Mouse (Mus musculus): ENCODE measurements around the gene Uso1. TPM values are rescaled to one million over a fixed set of nuclear protein-coding genes. Genes with fewer than 3 reads are reported as not detected.

Gene Uso1
- polyA plus RNA-seq, 1 experiment from 2014 or later, result 50.1 TPM

- ATAC-seq (ENCODE audit: insufficient number of reproducible peaks, insufficient read depth, low FRiP score, low TSS enrichment, low read depth), result no peak
- Histone ChIP-seq H3K9me3 (no peaks in the 10 kb centered on the region), H3K4me1 (replicated peaks) (no peaks in the 10 kb centered on the region), H3K9ac (replicated peaks) (no peak overlapping the region), H3K4me2 (no peak overlapping the region), H3K27me3 (no peaks in the 10 kb centered on the region), H3K4me3 (replicated peaks) (no peak overlapping the region), H3K36me3 (no peaks in the 10 kb centered on the region), H3K27ac (no peak overlapping the region)
- WGBS, result 92% methylated on average over 9 of the region's 9 CpGs
These were observed 107.7 kb downstream of the Uso1 start for GRCm38 (mm10) chr5:92245483-92245882.

GRCm38 (mm10) chr5:92248614-92249013, 110.9 kb downstream of the Uso1 start:
- H3K9me3 ChIP-seq, result no peaks in the 10 kb centered on the region
- H3K9ac ChIP-seq (replicated peaks), result no peak overlapping the region
- H3K4me2 ChIP-seq, result no peak overlapping the region
- no peak overlapping the region for H3K27ac ChIP-seq
- H3K4me3 ChIP-seq (replicated peaks), result no peak overlapping the region
- H3K36me3 ChIP-seq, result no peaks in the 10 kb centered on the region
- no peak for ATAC-seq (ENCODE audit: insufficient number of reproducible peaks, insufficient read depth, low FRiP score, low TSS enrichment, low read depth)
- no peaks in the 10 kb centered on the region for H3K27me3 ChIP-seq
- WGBS, result 80% methylated on average over 11 of the region's 11 CpGs
- H3K4me1 ChIP-seq (replicated peaks), result no peaks in the 10 kb centered on the region

DNA sequence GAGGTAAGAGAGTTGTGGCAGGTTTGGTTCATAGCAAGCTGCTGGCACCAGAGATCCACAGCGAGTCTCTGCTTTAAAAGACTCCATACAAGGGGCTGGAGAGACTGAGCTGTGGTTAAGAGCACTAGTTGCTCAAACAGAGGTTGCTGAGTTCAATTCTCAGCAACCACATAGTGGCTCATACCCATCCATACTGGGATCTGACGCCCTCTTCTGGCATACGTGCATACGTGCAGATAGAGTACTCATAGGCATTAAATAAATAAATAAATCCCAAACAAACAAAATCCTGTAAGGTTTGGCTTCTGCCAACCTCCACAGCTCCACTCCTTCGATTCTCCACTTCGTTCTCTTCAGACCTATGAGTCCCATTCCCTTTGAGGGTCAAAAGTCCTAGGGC, 114.3 kb downstream of the Uso1 start:
- Histone ChIP-seq H3K9me3 (no peaks in the 10 kb centered on the region), H3K4me1 (replicated peaks) (peaks cover 10% of the 10 kb centered on the region; the same call in 1 of the 2 replicates), H3K27ac (no peak overlapping the region), H3K36me3 (no peaks in the 10 kb centered on the region), H3K4me3 (replicated peaks) (no peak overlapping the region), H3K27me3 (no peaks in the 10 kb centered on the region), H3K9ac (replicated peaks) (no peak overlapping the region), H3K4me2 (no peak overlapping the region)
- 95% methylated on average over 6 of the region's 6 CpGs for WGBS
- ATAC-seq (ENCODE audit: insufficient number of reproducible peaks, insufficient read depth, low FRiP score, low TSS enrichment, low read depth), result no peak

Other genes starting within 250 kb of the Uso1 start
- 73.5 and 76.3 TPM in 2 replicates for gene Rchy1, start 174.9 kb upstream of the Uso1 start, polyA plus RNA-seq (2016; fragmentation: Nextera tagmentation; extraction: Ambion mirVana)
- not detected in 2 replicates for gene Odaph, start 150.5 kb upstream of the Uso1 start, polyA plus RNA-seq (2016; fragmentation: Nextera tagmentation; extraction: Ambion mirVana)
- gene Cdkl2, start 94.1 kb upstream of the Uso1 start, polyA plus RNA-seq (2016; fragmentation: Nextera tagmentation; extraction: Ambion mirVana), result 0.29 and 0.36 TPM in 2 replicates
- gene G3bp2, start 54.2 kb upstream of the Uso1 start, polyA plus RNA-seq (2016; fragmentation: Nextera tagmentation; extraction: Ambion mirVana), result 209 and 226 TPM in 2 replicates
- not detected in 2 replicates for gene U90926, start 77.5 kb downstream of the Uso1 start, polyA plus RNA-seq (2016; fragmentation: Nextera tagmentation; extraction: Ambion mirVana)
- gene Ppef2, start 118.3 kb downstream of the Uso1 start, polyA plus RNA-seq (2016; fragmentation: Nextera tagmentation; extraction: Ambion mirVana), result not detected in 2 replicates
- 4.8 and 6.0 TPM in 2 replicates for gene Naaa, start 140.2 kb downstream of the Uso1 start, polyA plus RNA-seq (2016; fragmentation: Nextera tagmentation; extraction: Ambion mirVana)
- gene Sdad1, start 172.5 kb downstream of the Uso1 start, polyA plus RNA-seq (2016; fragmentation: Nextera tagmentation; extraction: Ambion mirVana), result 45.6 and 46.5 TPM in 2 replicates
- gene Cxcl9, start 190.1 kb downstream of the Uso1 start, polyA plus RNA-seq (2016; fragmentation: Nextera tagmentation; extraction: Ambion mirVana), result not detected in 2 replicates
- gene Art3, start 193.9 kb downstream of the Uso1 start, polyA plus RNA-seq (2016; fragmentation: Nextera tagmentation; extraction: Ambion mirVana), result 4.3 and 4.5 TPM in 2 replicates
- gene Cxcl10, start 211.0 kb downstream of the Uso1 start, polyA plus RNA-seq (2016; fragmentation: Nextera tagmentation; extraction: Ambion mirVana), result 0.29 and 0.32 TPM in 2 replicates